Mouse (Mus musculus): ENCODE measurements at regions not wholly inside any gene's neighbourhood (a gene's known extent, or its start where the extent isn't known, plus 50 kb on each side); places are given as distances from the start of the nearest gene placed in this dataset.

- TF ChIP-seq CTCF (IDR thresholded peaks at IDR 0.05) (no peak), POLR2A (IDR thresholded peaks at IDR 0.05; ENCODE audit: insufficient read depth, low read depth, low read length) (no peak), EP300 (IDR thresholded peaks at IDR 0.05; ENCODE audit: insufficient read depth, low read depth, low read length) (no peak)
These were observed 93.8 kb downstream of the Gm11011 start for GRCm38 (mm10) chr2:169493609-169494275.

Data from heart, adult 2 months (tissue).